Mouse (Mus musculus): ENCODE results near the gene Cd19. TPM values are rescaled to one million over a fixed set of nuclear protein-coding genes. Genes with fewer than 3 reads are reported as not detected.
"Not testable (repeated sequence)": the region's sequence is repeated elsewhere in the genome, so short reads cannot be mapped to it uniquely, and the experiment has no call there.

Gene Cd19
- polyA plus RNA-seq, 1 experiment from 2014 or later, result not detected

DNA sequence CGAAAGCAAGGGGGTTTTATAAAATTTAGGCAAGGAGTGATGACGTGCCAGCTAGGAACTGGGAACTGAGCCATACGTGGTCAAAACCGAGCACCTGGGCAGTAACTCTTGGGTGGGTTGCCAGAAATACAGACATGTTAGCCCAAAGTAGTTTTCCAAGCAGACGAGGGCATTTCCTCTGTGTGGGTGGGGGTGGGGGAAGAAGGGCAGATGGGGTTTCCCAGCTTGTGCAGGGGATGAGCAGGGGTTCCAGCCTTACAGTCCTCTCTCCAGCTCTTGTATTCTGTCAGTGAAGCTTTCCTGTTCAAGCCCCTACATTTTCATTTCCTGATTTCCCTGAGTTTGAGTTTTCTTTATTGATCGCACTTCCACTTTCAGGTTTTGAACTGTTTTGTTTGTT is 9.5 kb upstream of the Cd19 start:
- no peak overlapping the region for H3K4me2 ChIP-seq (replicated peaks)
- H3K27me3 ChIP-seq (ENCODE audit: control insufficient read depth, insufficient read depth, low read length), result no peaks in the 10 kb centered on the region
- no peak overlapping the region for H3K4me3 ChIP-seq (replicated peaks; ENCODE audit: low read length)
- peaks cover 8% of the 10 kb centered on the region; the same call in 1 of the 2 replicates for H3K4me1 ChIP-seq (replicated peaks; ENCODE audit: control insufficient read depth, insufficient read depth, low read length)
- no peak overlapping the region for H3K27ac ChIP-seq
- no peaks in the 10 kb centered on the region for H3K9me3 ChIP-seq (ENCODE audit: control insufficient read depth, low read length)
- ATAC-seq (ENCODE audit: low FRiP score) (no peak), DNase-seq (ENCODE audit: low spot score) (no peak)
- no peaks in the 10 kb centered on the region for H3K36me3 ChIP-seq (replicated peaks; ENCODE audit: control insufficient read depth, insufficient read depth)
- H3K9ac ChIP-seq, result no peak overlapping the region
- WGBS, result 83% methylated on average over 6 of the region's 6 CpGs

DNA sequence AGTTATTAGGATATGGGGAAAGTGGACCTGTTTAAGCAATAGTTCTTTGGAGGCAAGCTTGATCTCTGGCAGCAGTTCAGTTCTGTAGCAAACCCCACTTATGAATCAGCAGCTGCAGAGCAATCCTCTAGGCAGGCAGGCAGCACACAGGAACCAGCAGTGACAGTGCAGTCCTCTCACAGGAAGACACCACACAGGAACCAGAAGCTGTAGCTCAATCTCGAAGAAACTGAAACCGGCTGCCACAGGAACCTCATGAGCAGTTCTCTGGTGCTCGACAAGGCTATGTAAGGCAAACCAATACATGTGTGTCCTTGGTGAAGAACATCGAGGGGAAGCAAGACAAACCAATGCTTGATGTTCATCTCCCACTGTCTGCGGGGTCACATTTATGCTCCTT is 7.1 kb upstream of the Cd19 start:
- no peak for DNase-seq (ENCODE audit: low spot score)
- Histone ChIP-seq H3K36me3 (replicated peaks; ENCODE audit: control insufficient read depth, insufficient read depth) (no peaks in the 10 kb centered on the region), H3K9ac (no peak overlapping the region), H3K27me3 (ENCODE audit: control insufficient read depth, insufficient read depth, low read length) (no peaks in the 10 kb centered on the region), H3K27ac (no peak overlapping the region), H3K9me3 (ENCODE audit: control insufficient read depth, low read length) (no peaks in the 10 kb centered on the region), H3K4me2 (replicated peaks) (no peak overlapping the region), H3K4me1 (replicated peaks; ENCODE audit: control insufficient read depth, insufficient read depth, low read length) (no peaks in the 10 kb centered on the region), H3K4me3 (replicated peaks; ENCODE audit: low read length) (no peak overlapping the region)
- no peak for ATAC-seq (ENCODE audit: low FRiP score)
- WGBS, result 92% methylated on average over 5 of the region's 5 CpGs

DNA sequence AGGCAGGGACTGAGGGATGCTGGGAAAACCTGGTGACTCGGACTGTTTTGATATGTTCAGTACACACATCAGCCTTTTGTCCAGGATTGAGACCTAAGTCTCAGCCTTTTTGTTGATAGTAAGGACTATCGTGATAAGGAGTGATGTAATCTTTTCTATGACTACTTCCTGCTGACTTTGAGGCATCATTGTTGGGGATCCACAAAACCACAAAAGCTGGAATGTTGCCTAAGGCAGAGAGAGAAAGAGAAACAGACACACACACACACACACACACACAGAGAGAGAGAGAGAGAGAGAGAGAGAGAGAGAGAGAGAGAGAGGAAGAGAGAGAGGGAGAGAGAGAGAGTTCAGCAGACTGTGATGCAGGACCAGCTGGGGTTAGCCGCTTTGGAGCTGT is 3.8 kb upstream of the Cd19 start:
- ATAC-seq (ENCODE audit: low FRiP score) (no peak), DNase-seq (ENCODE audit: low spot score) (no peak)
- no peaks in the 10 kb centered on the region for H3K27me3 ChIP-seq (ENCODE audit: control insufficient read depth, insufficient read depth, low read length)
- H3K4me2 ChIP-seq (replicated peaks), result no peak overlapping the region
- H3K27ac ChIP-seq, result no peak overlapping the region
- no peaks in the 10 kb centered on the region for H3K4me1 ChIP-seq (replicated peaks; ENCODE audit: control insufficient read depth, insufficient read depth, low read length)
- H3K4me3 ChIP-seq (replicated peaks; ENCODE audit: low read length), result no peak overlapping the region
- H3K9me3 ChIP-seq (ENCODE audit: control insufficient read depth, low read length), result no peaks in the 10 kb centered on the region
- 72% methylated on average over 3 of the region's 3 CpGs for WGBS
- H3K9ac ChIP-seq, result no peak overlapping the region
- no peaks in the 10 kb centered on the region for H3K36me3 ChIP-seq (replicated peaks; ENCODE audit: control insufficient read depth, insufficient read depth)

DNA sequence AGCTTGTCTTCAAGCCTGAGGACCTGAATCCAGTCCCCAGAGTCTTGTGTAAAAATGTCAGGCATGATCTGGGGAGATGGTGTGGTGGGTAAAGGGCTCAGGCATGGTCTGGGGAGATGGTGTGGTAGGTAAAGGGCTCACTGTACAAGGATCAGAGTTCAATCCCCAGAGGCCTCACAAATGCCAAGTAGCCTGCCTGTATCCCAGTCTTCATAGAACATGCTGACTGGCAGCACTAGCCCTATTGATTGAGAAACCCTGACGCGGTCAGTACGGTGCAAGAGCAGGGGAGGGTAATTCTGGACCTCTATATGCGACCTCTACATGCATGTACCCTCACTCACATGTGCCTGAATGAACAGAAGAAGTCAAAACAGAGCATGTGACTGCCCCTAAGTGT is 2.9 kb upstream of the Cd19 start:
- H3K4me2 ChIP-seq (replicated peaks), result no peak overlapping the region
- H3K9me3 ChIP-seq (ENCODE audit: control insufficient read depth, low read length), result no peaks in the 10 kb centered on the region
- no peak overlapping the region for H3K27ac ChIP-seq
- H3K27me3 ChIP-seq (ENCODE audit: control insufficient read depth, insufficient read depth, low read length), result no peaks in the 10 kb centered on the region
- ATAC-seq (ENCODE audit: low FRiP score) (no peak), DNase-seq (ENCODE audit: low spot score) (no peak)
- WGBS, result 82% methylated on average over 4 of the region's 4 CpGs
- no peaks in the 10 kb centered on the region for H3K4me1 ChIP-seq (replicated peaks; ENCODE audit: control insufficient read depth, insufficient read depth, low read length)
- no peaks in the 10 kb centered on the region for H3K36me3 ChIP-seq (replicated peaks; ENCODE audit: control insufficient read depth, insufficient read depth)
- H3K9ac ChIP-seq, result no peak overlapping the region
- H3K4me3 ChIP-seq (replicated peaks; ENCODE audit: low read length), result no peak overlapping the region

DNA sequence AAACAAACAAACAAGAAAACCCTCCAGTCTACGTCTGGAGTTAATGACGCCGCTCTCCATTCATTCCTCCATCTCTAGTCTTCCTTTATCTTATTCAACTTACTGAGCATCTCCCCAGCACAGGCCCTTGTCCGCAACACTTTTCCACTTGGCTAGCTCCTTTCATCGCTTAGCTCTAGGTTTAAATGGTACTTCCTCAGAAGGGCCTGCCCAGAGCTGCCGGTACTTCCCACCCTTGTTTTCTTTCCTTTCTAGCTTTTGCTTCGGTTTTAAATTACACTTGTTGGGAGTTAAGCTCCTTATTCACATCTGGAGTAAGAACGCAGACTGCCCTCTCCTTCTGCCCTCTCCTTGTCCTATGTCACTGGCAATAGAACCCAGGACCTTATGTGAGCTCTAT is 2.4 kb upstream of the Cd19 start:
- Histone ChIP-seq H3K9ac (no peak overlapping the region), H3K27ac (no peak overlapping the region), H3K9me3 (ENCODE audit: control insufficient read depth, low read length) (no peaks in the 10 kb centered on the region), H3K4me1 (replicated peaks; ENCODE audit: control insufficient read depth, insufficient read depth, low read length) (no peaks in the 10 kb centered on the region), H3K27me3 (ENCODE audit: control insufficient read depth, insufficient read depth, low read length) (no peaks in the 10 kb centered on the region), H3K4me3 (replicated peaks; ENCODE audit: low read length) (no peak overlapping the region), H3K4me2 (replicated peaks) (no peak overlapping the region), H3K36me3 (replicated peaks; ENCODE audit: control insufficient read depth, insufficient read depth) (no peaks in the 10 kb centered on the region)
- DNase-seq (ENCODE audit: low spot score), result no peak
- ATAC-seq (ENCODE audit: low FRiP score), result no peak
- WGBS, result 16% methylated on average over 8 of the region's 8 CpGs

DNA sequence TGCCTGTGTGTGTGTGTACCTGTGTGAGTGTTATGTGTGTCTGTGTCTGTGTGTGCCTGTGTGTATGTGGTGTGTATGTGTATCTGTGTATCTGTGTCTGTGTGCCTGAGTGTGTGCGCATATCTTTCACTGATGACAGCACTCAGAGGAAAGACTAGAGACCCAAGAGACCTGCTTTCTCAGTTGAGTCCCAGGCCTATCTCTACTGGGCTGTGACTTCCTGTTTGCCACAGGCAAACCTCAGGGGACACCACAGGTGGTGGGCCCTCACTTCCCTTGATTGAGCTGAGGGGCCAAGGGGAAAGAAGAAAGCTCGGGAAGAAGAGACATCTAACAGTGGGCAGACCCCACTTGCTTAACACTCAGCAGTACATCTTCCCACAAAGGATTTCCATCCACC is 1.9 kb upstream of the Cd19 start:
- no peak overlapping the region for H3K9ac ChIP-seq
- H3K9me3 ChIP-seq (ENCODE audit: control insufficient read depth, low read length), result no peaks in the 10 kb centered on the region
- H3K4me3 ChIP-seq (replicated peaks; ENCODE audit: low read length), result no peak overlapping the region
- no peaks in the 10 kb centered on the region for H3K4me1 ChIP-seq (replicated peaks; ENCODE audit: control insufficient read depth, insufficient read depth, low read length)
- DNase-seq (ENCODE audit: low spot score) (no peak), ATAC-seq (ENCODE audit: low FRiP score) (no peak)
- 60% methylated on average over 2 of the region's 2 CpGs for WGBS
- no peak overlapping the region for H3K27ac ChIP-seq
- H3K27me3 ChIP-seq (ENCODE audit: control insufficient read depth, insufficient read depth, low read length), result no peaks in the 10 kb centered on the region
- no peak overlapping the region for H3K4me2 ChIP-seq (replicated peaks)
- no peaks in the 10 kb centered on the region for H3K36me3 ChIP-seq (replicated peaks; ENCODE audit: control insufficient read depth, insufficient read depth)

DNA sequence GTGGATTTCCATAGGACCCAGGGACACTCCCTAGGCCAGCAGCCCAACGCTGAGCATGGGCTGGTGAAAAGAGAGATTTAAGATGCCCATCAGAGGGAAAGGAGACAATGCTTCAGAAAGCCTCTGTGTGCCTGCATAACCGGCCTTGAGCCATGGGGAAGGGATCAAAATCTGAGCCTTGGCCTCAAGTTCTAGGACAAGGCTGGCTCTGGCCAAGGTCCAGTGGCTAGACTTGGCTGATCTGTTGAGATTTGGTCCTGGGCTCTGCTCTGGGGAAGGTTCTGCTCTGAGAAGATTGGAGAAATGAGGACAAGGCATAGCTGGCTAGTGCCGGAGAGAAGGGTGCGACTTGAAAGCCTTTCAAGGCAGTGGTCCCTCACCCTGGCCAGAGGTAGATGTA is 3.6 kb downstream of the Cd19 start:
- H3K27ac ChIP-seq, result no peak overlapping the region
- H3K27me3 ChIP-seq (ENCODE audit: control insufficient read depth, insufficient read depth, low read length), result no peaks in the 10 kb centered on the region
- no peak for DNase-seq (ENCODE audit: low spot score)
- no peaks in the 10 kb centered on the region for H3K9me3 ChIP-seq (ENCODE audit: control insufficient read depth, low read length)
- H3K4me2 ChIP-seq (replicated peaks), result no peak overlapping the region
- ATAC-seq (ENCODE audit: low FRiP score), result no peak
- H3K4me3 ChIP-seq (replicated peaks; ENCODE audit: low read length), result no peak overlapping the region
- H3K9ac ChIP-seq, result no peak overlapping the region
- H3K36me3 ChIP-seq (replicated peaks; ENCODE audit: control insufficient read depth, insufficient read depth), result no peaks in the 10 kb centered on the region
- no peaks in the 10 kb centered on the region for H3K4me1 ChIP-seq (replicated peaks; ENCODE audit: control insufficient read depth, insufficient read depth, low read length)
- WGBS, result 98% methylated on average over 4 of the region's 4 CpGs

DNA sequence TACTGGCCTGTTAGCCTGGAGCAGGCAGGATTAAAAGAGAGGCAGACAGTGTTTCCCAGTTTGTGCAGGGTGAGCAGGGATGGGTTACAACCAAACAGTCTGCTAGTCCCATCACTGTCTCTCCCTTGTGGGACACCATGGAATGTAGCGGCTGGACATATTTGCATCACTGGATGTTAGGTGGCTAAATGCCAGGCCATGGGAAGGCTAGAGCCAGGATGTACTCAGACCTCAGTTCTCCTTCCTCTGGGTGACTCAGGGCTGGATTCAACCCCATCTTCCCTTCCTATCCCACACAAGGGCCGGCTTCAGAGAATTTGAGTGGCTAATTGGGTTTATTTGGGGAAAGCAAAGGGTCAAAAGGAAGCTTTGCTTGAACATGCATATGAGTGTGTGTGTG is 6.0 kb downstream of the Cd19 start:
- Histone ChIP-seq H3K27ac (no peak overlapping the region), H3K27me3 (ENCODE audit: control insufficient read depth, insufficient read depth, low read length) (no peaks in the 10 kb centered on the region), H3K9ac (no peak overlapping the region), H3K4me1 (replicated peaks; ENCODE audit: control insufficient read depth, insufficient read depth, low read length) (no peaks in the 10 kb centered on the region), H3K4me2 (replicated peaks) (no peak overlapping the region), H3K36me3 (replicated peaks; ENCODE audit: control insufficient read depth, insufficient read depth) (no peaks in the 10 kb centered on the region), H3K9me3 (ENCODE audit: control insufficient read depth, low read length) (no peaks in the 10 kb centered on the region), H3K4me3 (replicated peaks; ENCODE audit: low read length) (no peak overlapping the region)
- ATAC-seq (ENCODE audit: low FRiP score) (no peak), DNase-seq (ENCODE audit: low spot score) (no peak)
- 87% methylated on average over 2 of the region's 2 CpGs for WGBS

DNA sequence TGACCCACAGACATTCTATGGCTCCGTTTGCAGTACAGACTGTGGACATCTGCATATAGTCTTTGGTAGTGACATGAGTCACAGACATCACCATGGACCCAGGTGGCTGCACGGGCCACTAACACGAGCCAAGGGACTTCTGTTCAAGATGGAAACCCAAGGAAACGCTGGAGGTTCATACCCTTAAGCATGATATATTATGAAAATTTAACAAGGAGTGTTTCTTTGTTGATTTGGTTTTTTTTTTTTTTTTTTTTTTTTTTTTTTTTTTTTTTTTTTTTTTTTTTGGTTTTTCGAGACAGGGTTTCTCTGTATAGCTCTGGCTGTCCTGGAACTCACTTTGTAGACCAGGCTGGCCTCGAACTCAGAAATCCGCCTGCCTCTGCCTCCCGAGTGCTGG is 12.2 kb downstream of the Cd19 start:
- WGBS, result 75% methylated on average over 7 of the region's 8 CpGs
- H3K27me3 ChIP-seq (ENCODE audit: control insufficient read depth, insufficient read depth, low read length); H3K27ac ChIP-seq; DNase-seq (ENCODE audit: low spot score); H3K36me3 ChIP-seq (replicated peaks; ENCODE audit: control insufficient read depth, insufficient read depth); H3K4me3 ChIP-seq (replicated peaks; ENCODE audit: low read length); H3K4me1 ChIP-seq (replicated peaks; ENCODE audit: control insufficient read depth, insufficient read depth, low read length); H3K9me3 ChIP-seq (ENCODE audit: control insufficient read depth, low read length); ATAC-seq (ENCODE audit: low FRiP score); H3K9ac ChIP-seq; H3K4me2 ChIP-seq (replicated peaks): not testable (repeated sequence)

DNA sequence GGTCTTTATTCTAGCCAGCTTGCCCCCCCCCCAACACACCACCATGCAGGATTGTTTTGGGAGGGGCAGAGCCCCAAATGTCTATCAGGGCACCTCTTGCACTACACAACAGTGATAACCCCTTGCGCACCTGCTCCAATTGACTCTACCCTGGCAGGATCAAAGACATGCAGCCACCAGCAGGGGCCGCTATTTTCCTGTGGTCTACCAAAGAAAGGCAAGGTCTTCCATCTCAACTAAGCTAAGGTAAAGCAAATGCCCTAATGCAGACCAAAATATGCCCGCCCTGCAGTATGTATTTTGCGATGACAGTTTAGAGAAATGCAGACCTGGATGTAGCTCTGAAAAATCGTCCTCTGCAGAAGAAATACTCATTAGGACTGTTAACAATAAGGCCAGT is 15.1 kb downstream of the Cd19 start:
- Histone ChIP-seq H3K4me1 (replicated peaks; ENCODE audit: control insufficient read depth, insufficient read depth, low read length) (peaks cover 7% of the 10 kb centered on the region; the same call in 1 of the 2 replicates), H3K4me3 (replicated peaks; ENCODE audit: low read length) (no peak overlapping the region), H3K27me3 (ENCODE audit: control insufficient read depth, insufficient read depth, low read length) (no peaks in the 10 kb centered on the region), H3K9ac (no peak overlapping the region), H3K27ac (no peak overlapping the region), H3K4me2 (replicated peaks) (no peak overlapping the region), H3K36me3 (replicated peaks; ENCODE audit: control insufficient read depth, insufficient read depth) (no peaks in the 10 kb centered on the region), H3K9me3 (ENCODE audit: control insufficient read depth, low read length) (no peaks in the 10 kb centered on the region)
- WGBS, result 8% methylated on average over 5 of the region's 5 CpGs
- ATAC-seq (ENCODE audit: low FRiP score) (no peak), DNase-seq (ENCODE audit: low spot score) (peak; percentile 83)
